In genomic region chr5:23749882-23750281, GRCm38 (mm10) we compare ENCODE assay signal across 22 mouse cellular contexts. TPM values are rescaled to one million over a fixed set of nuclear protein-coding genes. Genes with fewer than 3 reads are reported as not detected.
DNase-seq lines count a peak whose midpoint lies in the region; ATAC-seq and TF ChIP-seq lines count a peak whose summit lies in the region.
"Had no signal": no experiment of that assay in that cellular context is flagged by ENCODE, and none has a peak within 500 bp of the region (broad histone marks: within the 10 kb centered on the region; RNA-seq: fewer than 3 reads in every experiment).

No protein-coding gene starts in this region.

- ATAC-seq in intestine, postnatal 0 days: no peak
- ATAC-seq in intestine, embryonic 16.5 days: no peak
- ATAC-seq in lung, postnatal 0 days: no peak
- no peak for ATAC-seq in stomach, postnatal 0 days (ENCODE audit: low FRiP score, low TSS enrichment)
- ATAC-seq: midbrain, embryonic 13.5 days had no signal

- H3K4me3 ChIP-seq in intestine, postnatal 0 days (ENCODE audit: low read depth, low read length): no peak overlapping the region
- no peak overlapping the region for H3K4me3 ChIP-seq in intestine, embryonic 16.5 days (ENCODE audit: low read length)
- H3K4me3 ChIP-seq in lung, postnatal 0 days (ENCODE audit: low read depth, low read length): no peak overlapping the region
- H3K4me3 ChIP-seq in stomach, postnatal 0 days (ENCODE audit: low read depth, low read length): no peak overlapping the region
- H3K4me3 ChIP-seq: embryonic facial prominence, embryonic 15.5 days; forebrain, embryonic 10.5 days; hindbrain, embryonic 13.5 days; limb, embryonic 10.5 days; midbrain, embryonic 13.5 days; neural tube, embryonic 15.5 days had no signal

- DNase-seq in embryo, embryonic 11 days: peak; percentile 6
- no peak for DNase-seq in embryo, embryonic 10 days (ENCODE audit: low spot score)
- DNase-seq in lung, postnatal 0 days (ENCODE audit: low spot score): no peak
- DNase-seq in lung, postnatal 14 days: no peak
- DNase-seq in stomach, postnatal 0 days (ENCODE audit: low spot score): no peak
- no peak for DNase-seq in gastrocnemius, adult 18-20 months (ENCODE audit: low spot score)
- DNase-seq: cerebellum, adult 9-10 months; gastrocnemius, postnatal 14 days; heart, postnatal 10 days; lung, adult 2 months; right cerebral cortex, postnatal 14 days; spleen, adult 18-20 months; thymus, adult 18-20 months had no signal

- H3K9me3 ChIP-seq in intestine, postnatal 0 days (ENCODE audit: control insufficient read depth): no peaks in the 10 kb centered on the region
- H3K9me3 ChIP-seq in intestine, embryonic 16.5 days (ENCODE audit: control insufficient read depth, low read length): no peaks in the 10 kb centered on the region
- no peaks in the 10 kb centered on the region for H3K9me3 ChIP-seq in lung, postnatal 0 days (ENCODE audit: low read length)
- H3K9me3 ChIP-seq in stomach, postnatal 0 days (ENCODE audit: control insufficient read depth, low read length): no peaks in the 10 kb centered on the region
- H3K9me3 ChIP-seq: embryonic facial prominence, embryonic 15.5 days; forebrain, embryonic 10.5 days; hindbrain, embryonic 13.5 days; limb, embryonic 10.5 days; midbrain, embryonic 13.5 days; neural tube, embryonic 15.5 days had no signal

- no peaks in the 10 kb centered on the region for H3K27me3 ChIP-seq in intestine, postnatal 0 days (replicated peaks; ENCODE audit: control insufficient read depth, insufficient read depth, low read length)
- H3K27me3 ChIP-seq in intestine, embryonic 16.5 days (replicated peaks; ENCODE audit: control insufficient read depth, insufficient read depth, low read length): no peaks in the 10 kb centered on the region
- no peaks in the 10 kb centered on the region for H3K27me3 ChIP-seq in lung, postnatal 0 days (replicated peaks; ENCODE audit: insufficient read depth, low read length)
- no peaks in the 10 kb centered on the region for H3K27me3 ChIP-seq in stomach, postnatal 0 days (ENCODE audit: control insufficient read depth, insufficient read depth, low read length)
- H3K27me3 ChIP-seq: embryonic facial prominence, embryonic 15.5 days; hindbrain, embryonic 13.5 days; midbrain, embryonic 13.5 days; neural tube, embryonic 15.5 days had no signal

- H3K4me1 ChIP-seq in intestine, postnatal 0 days (replicated peaks; ENCODE audit: control insufficient read depth, insufficient read depth, low read length): no peaks in the 10 kb centered on the region
- no peaks in the 10 kb centered on the region for H3K4me1 ChIP-seq in intestine, embryonic 16.5 days (ENCODE audit: control insufficient read depth, insufficient read depth, low read length)
- H3K4me1 ChIP-seq in lung, postnatal 0 days (ENCODE audit: insufficient read depth, low read depth, low read length): no peaks in the 10 kb centered on the region
- H3K4me1 ChIP-seq in stomach, postnatal 0 days (replicated peaks; ENCODE audit: control insufficient read depth, insufficient read depth): no peaks in the 10 kb centered on the region
- H3K4me1 ChIP-seq: embryonic facial prominence, embryonic 15.5 days; forebrain, embryonic 10.5 days; hindbrain, embryonic 13.5 days; limb, embryonic 10.5 days; midbrain, embryonic 13.5 days; neural tube, embryonic 15.5 days had no signal

- no peak overlapping the region for H3K27ac ChIP-seq in intestine, postnatal 0 days (ENCODE audit: low read depth, low read length)
- H3K27ac ChIP-seq in intestine, embryonic 16.5 days (ENCODE audit: low read length): no peak overlapping the region
- H3K27ac ChIP-seq in lung, postnatal 0 days (ENCODE audit: low read length): no peak overlapping the region
- no peak overlapping the region for H3K27ac ChIP-seq in stomach, postnatal 0 days (replicated peaks)
- H3K27ac ChIP-seq: embryonic facial prominence, embryonic 15.5 days; forebrain, embryonic 10.5 days; hindbrain, embryonic 13.5 days; limb, embryonic 10.5 days; midbrain, embryonic 13.5 days; neural tube, embryonic 15.5 days had no signal

- H3K9ac ChIP-seq in intestine, postnatal 0 days (ENCODE audit: low read depth, low read length): no peak overlapping the region
- H3K9ac ChIP-seq in intestine, embryonic 16.5 days (ENCODE audit: low read depth, low read length): no peak overlapping the region
- no peak overlapping the region for H3K9ac ChIP-seq in lung, postnatal 0 days (replicated peaks; ENCODE audit: low read depth)
- H3K9ac ChIP-seq in stomach, postnatal 0 days (ENCODE audit: low read length): no peak overlapping the region
- H3K9ac ChIP-seq: embryonic facial prominence, embryonic 15.5 days; hindbrain, embryonic 13.5 days; midbrain, embryonic 13.5 days; neural tube, embryonic 15.5 days had no signal

- peaks cover 40% of the 10 kb centered on the region for H3K36me3 ChIP-seq in intestine, postnatal 0 days (ENCODE audit: control insufficient read depth, insufficient read depth)
- H3K36me3 ChIP-seq in intestine, embryonic 16.5 days (ENCODE audit: control insufficient read depth, insufficient read depth, low read length): peaks cover 6% of the 10 kb centered on the region; the same call in 1 of the 2 replicates
- no peaks in the 10 kb centered on the region for H3K36me3 ChIP-seq in lung, postnatal 0 days (ENCODE audit: insufficient read depth, low read length)
- H3K36me3 ChIP-seq in stomach, postnatal 0 days (ENCODE audit: control insufficient read depth, insufficient read depth, low read length): peaks cover 7% of the 10 kb centered on the region

- no peak for TF ChIP-seq EP300 in lung, postnatal 0 days (IDR thresholded peaks at IDR 0.05)
- no peak for TF ChIP-seq EP300 in stomach, postnatal 0 days (optimal IDR thresholded peaks at IDR 0.05)

- no peak overlapping the region for H3K4me2 ChIP-seq in intestine, postnatal 0 days (replicated peaks; ENCODE audit: low read depth)
- H3K4me2 ChIP-seq in intestine, embryonic 16.5 days (ENCODE audit: low read depth, low read length): no peak overlapping the region
- no peak overlapping the region for H3K4me2 ChIP-seq in lung, postnatal 0 days (replicated peaks; ENCODE audit: low read depth, low read length)
- H3K4me2 ChIP-seq in stomach, postnatal 0 days (replicated peaks; ENCODE audit: low read depth): no peak overlapping the region
- H3K4me2 ChIP-seq: embryonic facial prominence, embryonic 15.5 days; hindbrain, embryonic 13.5 days; liver, embryonic 11.5 days; midbrain, embryonic 13.5 days; neural tube, embryonic 15.5 days had no signal

- 67% methylated on average over 2 of the region's 2 CpGs for WGBS in intestine, postnatal 0 days
- 67% methylated on average over 2 of the region's 2 CpGs for WGBS in intestine, embryonic 16.5 days
- 58% methylated on average over 2 of the region's 2 CpGs for WGBS in lung, postnatal 0 days
- 58% methylated on average over 2 of the region's 2 CpGs for WGBS in stomach, postnatal 0 days

- peak; percentile 36 for TF ChIP-seq CTCF in intestine, postnatal 0 days (IDR thresholded peaks at IDR 0.05; ENCODE audit: low read depth)
- peak; percentile 30 for TF ChIP-seq CTCF in lung, postnatal 0 days (IDR thresholded peaks at IDR 0.05)
- peak; percentile 52 for TF ChIP-seq CTCF in stomach, postnatal 0 days (IDR thresholded peaks at IDR 0.05; ENCODE audit: low read depth)

RNA-seq across cellular contexts. Expression of gene Pus7, which starts 33.6 kb away (rescaled TPM):
- 5.8 and 6.1 TPM in 2 replicates for polyA plus RNA-seq in intestine, postnatal 0 days (2015; fragmentation: Nextera tagmentation; extraction: Ambion mirVana)
- 26.7 and 29.6 TPM in 2 replicates for polyA plus RNA-seq in intestine, embryonic 16.5 days (2015; fragmentation: Nextera tagmentation; extraction: Ambion mirVana)
- 6.3 and 6.7 TPM in 2 replicates for polyA plus RNA-seq in lung, postnatal 0 days (2015; fragmentation: Nextera tagmentation; extraction: Ambion mirVana)
- 13.5 and 13.8 TPM in 2 replicates for polyA plus RNA-seq in stomach, postnatal 0 days (2015; fragmentation: Nextera tagmentation; extraction: Ambion mirVana)
- 10 to 100 TPM; 11.3 to 12.5 TPM for total RNA-seq in gastrocnemius, adult 18-20 months (2021)

RNA-seq across cellular contexts. Expression of gene Rint1, which starts 37.6 kb away (rescaled TPM):
- polyA plus RNA-seq in intestine, postnatal 0 days (2015; fragmentation: Nextera tagmentation; extraction: Ambion mirVana): 12.4 and 14.7 TPM in 2 replicates
- 28.0 and 30.5 TPM in 2 replicates for polyA plus RNA-seq in intestine, embryonic 16.5 days (2015; fragmentation: Nextera tagmentation; extraction: Ambion mirVana)
- polyA plus RNA-seq in lung, postnatal 0 days (2015; fragmentation: Nextera tagmentation; extraction: Ambion mirVana): 19.7 and 21.3 TPM in 2 replicates
- 28.9 and 30.0 TPM in 2 replicates for polyA plus RNA-seq in stomach, postnatal 0 days (2015; fragmentation: Nextera tagmentation; extraction: Ambion mirVana)
- total RNA-seq in gastrocnemius, adult 18-20 months (2021): 1 to 10 TPM; 6.9 to 8.9 TPM
